Comparison of ENCODE assay signal across 21 mouse cellular contexts in genomic region chr6:17785248-17785647, GRCm38 (mm10).
A peak's percentile ranks its signal among the peaks of the same experiment; 100 is the strongest.
DNase-seq lines count a peak whose midpoint lies in the region; ATAC-seq and TF ChIP-seq lines count a peak whose summit lies in the region.
"Had no signal": no experiment of that assay in that cellular context is flagged by ENCODE, and none has a peak within 500 bp of the region (broad histone marks: within the 10 kb centered on the region; RNA-seq: fewer than 3 reads in every experiment).

No protein-coding gene starts in this region.

- no peak overlapping the region for H3K27ac ChIP-seq in heart, embryonic 12.5 days (ENCODE audit: poor library complexity, severe bottlenecking)
- no peak overlapping the region for H3K27ac ChIP-seq in limb, embryonic 14.5 days (replicated peaks; ENCODE audit: low read depth, low read length)
- no peak overlapping the region for H3K27ac ChIP-seq in limb, embryonic 10.5 days
- H3K27ac ChIP-seq in embryonic fibroblast, embryonic 13.5 days (ENCODE audit: insufficient read depth, low read length), result peak overlapping the region; percentile 34; the same call in 1 of the 2 replicates
- H3K27ac ChIP-seq in left cerebral cortex, adult 2 months, result no peak overlapping the region
- H3K27ac ChIP-seq: heart, embryonic 15.5 days; hindbrain, embryonic 13.5 days; layer of hippocampus, adult 2 months; neural tube, embryonic 12.5 days had no signal

- 63% methylated on average over 2 of the region's 2 CpGs for WGBS in heart, embryonic 12.5 days
- WGBS in limb, embryonic 14.5 days, result 23% methylated on average over 2 of the region's 2 CpGs
- 67% methylated on average over 2 of the region's 2 CpGs for WGBS in limb, embryonic 10.5 days

- no peak overlapping the region for H3K4me3 ChIP-seq in heart, embryonic 12.5 days
- H3K4me3 ChIP-seq in limb, embryonic 14.5 days (replicated peaks; ENCODE audit: low read length), result no peak overlapping the region
- no peak overlapping the region for H3K4me3 ChIP-seq in limb, embryonic 10.5 days
- H3K4me3 ChIP-seq in embryonic fibroblast, embryonic 13.5 days (ENCODE audit: insufficient read depth, low read length), result no peak overlapping the region
- H3K4me3 ChIP-seq in left cerebral cortex, adult 2 months, result no peak overlapping the region
- H3K4me3 ChIP-seq: heart, embryonic 15.5 days; hindbrain, embryonic 13.5 days; layer of hippocampus, adult 2 months; neural tube, embryonic 12.5 days had no signal

- H3K4me1 ChIP-seq in heart, embryonic 12.5 days (replicated peaks), result peaks cover 8% of the 10 kb centered on the region
- peaks cover 3% of the 10 kb centered on the region; the same call in 1 of the 2 replicates for H3K4me1 ChIP-seq in limb, embryonic 14.5 days (ENCODE audit: control insufficient read depth, insufficient read depth, low read length)
- H3K4me1 ChIP-seq in limb, embryonic 10.5 days, result 0 out of 2 replicates have a peak, but pooled peaks cover 5% of the 10 kb centered on the region
- 0 out of 2 replicates have a peak, but pooled peaks cover 2% of the 10 kb centered on the region for H3K4me1 ChIP-seq in embryonic fibroblast, embryonic 13.5 days (ENCODE audit: control insufficient read depth, insufficient read depth, low read length)

- H3K9ac ChIP-seq in heart, embryonic 12.5 days, result no peak overlapping the region
- no peak overlapping the region for H3K9ac ChIP-seq in limb, embryonic 14.5 days (ENCODE audit: low read depth, low read length, severe bottlenecking)
- H3K9ac ChIP-seq: heart, embryonic 15.5 days; hindbrain, embryonic 13.5 days; liver, postnatal 0 days; neural tube, embryonic 12.5 days had no signal

- 0 out of 2 replicates have a peak, but pooled peaks cover 3% of the 10 kb centered on the region for H3K36me3 ChIP-seq in heart, embryonic 12.5 days
- no peaks in the 10 kb centered on the region for H3K36me3 ChIP-seq in limb, embryonic 14.5 days (ENCODE audit: control insufficient read depth, insufficient read depth, low read length)
- H3K36me3 ChIP-seq in limb, embryonic 10.5 days, result no peaks in the 10 kb centered on the region
- H3K36me3 ChIP-seq: heart, embryonic 15.5 days; hindbrain, embryonic 13.5 days; neural tube, embryonic 12.5 days had no signal

- no peak for TF ChIP-seq POLR2A in limb, embryonic 14.5 days (IDR thresholded peaks at IDR 0.05; ENCODE audit: borderline replicate concordance, extremely low read depth, insufficient read depth, insufficient read length)
- TF ChIP-seq POLR2A in embryonic fibroblast, embryonic 13.5 days (IDR thresholded peaks at IDR 0.05; ENCODE audit: low read depth, low read length), result no peak

- no peak for ATAC-seq in heart, embryonic 12.5 days (ENCODE audit: insufficient number of reproducible peaks, low FRiP score)
- ATAC-seq in limb, embryonic 14.5 days (ENCODE audit: low FRiP score, low read depth), result no peak
- ATAC-seq: activated CD4-positive, CD25-positive, alpha-beta regulatory T cell, adult 4 months; forebrain, embryonic 14.5 days; liver, postnatal 0 days had no signal

- peak; percentile 52 to 61 for DNase-seq in heart, adult 9 months (ENCODE audit: low spot score in 2 of 2)
- DNase-seq in limb, embryonic 14.5 days (ENCODE audit: low spot score), result peak; percentile 15
- no peak for DNase-seq in limb, embryonic 10.5 days (ENCODE audit: low spot score)
- DNase-seq in Muller cell, postnatal 12 days (ENCODE audit: inconsistent ontology term), result peak; percentile 78
- no peak for DNase-seq in left cerebral cortex, adult 2 months (ENCODE audit: extremely low spot score in 1 of 2, low spot score in 2 of 2)
- DNase-seq: adrenal gland, postnatal 14 days; cerebellum, adult 11 months; cerebellum, postnatal 10 days; layer of hippocampus, postnatal 36 days; liver; liver, postnatal 0 days; thymus, postnatal 36 days had no signal

- intact Hi-C loops in left cerebral cortex, adult 2 months (cut with DNase I), result no loop called here

- H3K27me3 ChIP-seq in heart, embryonic 12.5 days (replicated peaks), result no peaks in the 10 kb centered on the region
- no peaks in the 10 kb centered on the region for H3K27me3 ChIP-seq in limb, embryonic 14.5 days (ENCODE audit: control insufficient read depth, insufficient read depth, low read length)
- H3K27me3 ChIP-seq in limb, embryonic 10.5 days (ENCODE audit: low read depth, poor library complexity, severe bottlenecking), result no peaks in the 10 kb centered on the region
- H3K27me3 ChIP-seq: heart, embryonic 15.5 days; hindbrain, embryonic 13.5 days; neural tube, embryonic 12.5 days had no signal

- no peak for TF ChIP-seq CTCF in embryonic fibroblast, embryonic 13.5 days (IDR thresholded peaks at IDR 0.05; ENCODE audit: borderline replicate concordance, insufficient read depth, low read length)
- no peak for TF ChIP-seq CTCF in left cerebral cortex, adult 2 months (IDR thresholded peaks at IDR 0.05)

- peaks cover 3% of the 10 kb centered on the region; the same call in 1 of the 2 replicates for H3K9me3 ChIP-seq in heart, embryonic 12.5 days (replicated peaks)
- 0 out of 2 replicates have a peak, but pooled peaks cover 3% of the 10 kb centered on the region for H3K9me3 ChIP-seq in limb, embryonic 14.5 days (ENCODE audit: control insufficient read depth, low read length)
- no peaks in the 10 kb centered on the region for H3K9me3 ChIP-seq in limb, embryonic 10.5 days (replicated peaks)
- H3K9me3 ChIP-seq: heart, embryonic 15.5 days; neural tube, embryonic 12.5 days had no signal

- H3K4me2 ChIP-seq in heart, embryonic 12.5 days, result no peak overlapping the region
- H3K4me2 ChIP-seq in limb, embryonic 14.5 days (replicated peaks; ENCODE audit: low read depth, low read length, severe bottlenecking), result no peak overlapping the region
- H3K4me2 ChIP-seq: heart, embryonic 15.5 days; hindbrain, embryonic 13.5 days; midbrain, embryonic 11.5 days; neural tube, embryonic 12.5 days had no signal

Comparison
In these comparisons a context has a peak if more than half of its experiments do, and no peak if none do; other contexts are left out.
1. DNase-seq: peak in heart, adult 9 months (2 of 2), limb, embryonic 14.5 days (single experiment) and Muller cell, postnatal 12 days (single experiment); none in limb, embryonic 10.5 days (single experiment) and left cerebral cortex, adult 2 months (0 of 2).